Mouse (Mus musculus) ZHBTc4 (cell line): Measurements from ENCODE around the gene Atp2b2.

Experiments
- DNase-seq: peaks from one replicate; pipeline ENCODE4 v3.0.0-alpha.2; 2011; ENCODE audit warnings: low read depth, low spot score

Atp2b2 gene

GRCm38 (mm10) chr6:114042332-114042731 is at the start of gene Atp2b2:
Atp2b2 (minus strand) TSS chr6:114042613.
- DNase-seq, result no peak

GRCm38 (mm10) chr6:114089626-114090025 is 47.2 kb upstream of the Atp2b2 start:
- DNase-seq, result peak; percentile 62

- peak; percentile 70 for DNase-seq
Observed at GRCm38 (mm10) chr6:114087106-114087505, 44.7 kb upstream of the Atp2b2 start.

- no peak for DNase-seq
Observed at GRCm38 (mm10) chr6:114078556-114078955, 36.1 kb upstream of the Atp2b2 start.

- DNase-seq, result no peak
Observed at GRCm38 (mm10) chr6:114076560-114076959, 34.1 kb upstream of the Atp2b2 start.

GRCm38 (mm10) chr6:114076061-114076460 is 33.6 kb upstream of the Atp2b2 start:
- DNase-seq, result no peak

- no peak for DNase-seq
Observed at GRCm38 (mm10) chr6:114074929-114075328, 32.5 kb upstream of the Atp2b2 start.

GRCm38 (mm10) chr6:114074256-114074655 is 31.8 kb upstream of the Atp2b2 start:
- no peak for DNase-seq

GRCm38 (mm10) chr6:114071564-114071963 is 29.2 kb upstream of the Atp2b2 start:
- DNase-seq, result peak; percentile 66

- no peak for DNase-seq
Observed at GRCm38 (mm10) chr6:114063100-114063499, 20.7 kb upstream of the Atp2b2 start.

GRCm38 (mm10) chr6:114062688-114063087 is 20.3 kb upstream of the Atp2b2 start:
- no peak for DNase-seq

- DNase-seq, result no peak
Observed at GRCm38 (mm10) chr6:114059206-114059605, 16.8 kb upstream of the Atp2b2 start.

- no peak for DNase-seq
Observed at GRCm38 (mm10) chr6:114058030-114058808, 15.8 kb upstream of the Atp2b2 start.

GRCm38 (mm10) chr6:114055311-114055710 is 12.9 kb upstream of the Atp2b2 start:
- no peak for DNase-seq

GRCm38 (mm10) chr6:114044962-114045361 is 2.5 kb upstream of the Atp2b2 start:
- DNase-seq, result no peak

- DNase-seq, result no peak
Observed at GRCm38 (mm10) chr6:114042836-114043235, 423 bp upstream of the Atp2b2 start.

- no peak for DNase-seq
Observed at GRCm38 (mm10) chr6:114041911-114042284, 515 bp downstream of the Atp2b2 start.

- DNase-seq, result peak; percentile 28
Observed at GRCm38 (mm10) chr6:114041097-114041910, 1.1 kb downstream of the Atp2b2 start.

GRCm38 (mm10) chr6:114035704-114036103 is 6.7 kb downstream of the Atp2b2 start:
- no peak for DNase-seq

GRCm38 (mm10) chr6:114032822-114033221 is 9.6 kb downstream of the Atp2b2 start:
- DNase-seq, result no peak

- DNase-seq, result no peak
Observed at GRCm38 (mm10) chr6:114023794-114024193, 18.6 kb downstream of the Atp2b2 start.

GRCm38 (mm10) chr6:114022104-114022503 is 20.3 kb downstream of the Atp2b2 start:
- DNase-seq, result no peak

GRCm38 (mm10) chr6:114013801-114014200 is 28.6 kb downstream of the Atp2b2 start:
- no peak for DNase-seq
